Mouse (Mus musculus): ENCODE measurements around the gene Tsen54. TPM values are rescaled to one million over a fixed set of nuclear protein-coding genes. Genes with fewer than 3 reads are reported as not detected.

The Tsen54 gene
- polyA plus RNA-seq, 1 experiment from 2014 or later, result 37.7 TPM

- no peaks in the 10 kb centered on the region for H3K27me3 ChIP-seq (replicated peaks; ENCODE audit: control insufficient read depth, insufficient read depth, low read length)
- peaks cover 91% of the 10 kb centered on the region for H3K4me1 ChIP-seq (ENCODE audit: control insufficient read depth, insufficient read depth, low read length)
- 18% methylated on average over 8 of the region's 8 CpGs for WGBS
- peak overlapping the region; percentile 30 for H3K4me2 ChIP-seq (ENCODE audit: low read depth, low read length)
- H3K9ac ChIP-seq (ENCODE audit: low read depth, low read length), result peak overlapping the region; percentile 38
- H3K9me3 ChIP-seq (ENCODE audit: control insufficient read depth, low read length), result no peaks in the 10 kb centered on the region
- H3K27ac ChIP-seq (ENCODE audit: low read length), result peak overlapping the region; percentile 47
- no peaks in the 10 kb centered on the region for H3K36me3 ChIP-seq (ENCODE audit: control insufficient read depth, insufficient read depth, low read length)
- ATAC-seq, result peak; percentile 30; the same call in 1 of the 2 replicates
- H3K4me3 ChIP-seq (ENCODE audit: low read length), result no peak overlapping the region
Observed at GRCm38 (mm10) chr11:115833021-115833513, 18.5 kb downstream of the Tsen54 start.

- no peak for ATAC-seq
- H3K4me2 ChIP-seq (ENCODE audit: low read depth, low read length), result no peak overlapping the region
- H3K4me3 ChIP-seq (ENCODE audit: low read length), result no peak overlapping the region
- 57% methylated on average over 6 of the region's 6 CpGs for WGBS
- H3K27ac ChIP-seq (ENCODE audit: low read length), result peak overlapping the region; percentile 34; the same call in 1 of the 2 replicates
- no peaks in the 10 kb centered on the region for H3K9me3 ChIP-seq (ENCODE audit: control insufficient read depth, low read length)
- peaks cover 94% of the 10 kb centered on the region for H3K4me1 ChIP-seq (ENCODE audit: control insufficient read depth, insufficient read depth, low read length)
- H3K9ac ChIP-seq (ENCODE audit: low read depth, low read length), result 0 out of 2 replicates have a peak overlapping the region, but pooled peaks have one; percentile 15
- H3K27me3 ChIP-seq (replicated peaks; ENCODE audit: control insufficient read depth, insufficient read depth, low read length), result no peaks in the 10 kb centered on the region
- H3K36me3 ChIP-seq (ENCODE audit: control insufficient read depth, insufficient read depth, low read length), result no peaks in the 10 kb centered on the region
Observed at GRCm38 (mm10) chr11:115834033-115834432, 19.5 kb downstream of the Tsen54 start.

- ATAC-seq, result peak; percentile 31
- H3K9ac ChIP-seq (ENCODE audit: low read depth, low read length), result peak overlapping the region; percentile 34
- WGBS, result 41% methylated on average over 11 of the region's 11 CpGs
- H3K27me3 ChIP-seq (replicated peaks; ENCODE audit: control insufficient read depth, insufficient read depth, low read length), result no peaks in the 10 kb centered on the region
- no peaks in the 10 kb centered on the region for H3K9me3 ChIP-seq (ENCODE audit: control insufficient read depth, low read length)
- no peak overlapping the region; the same call in 1 of the 2 replicates for H3K4me3 ChIP-seq (ENCODE audit: low read length)
- H3K4me2 ChIP-seq (ENCODE audit: low read depth, low read length), result peak overlapping the region; percentile 21; the same call in 1 of the 2 replicates
- no peaks in the 10 kb centered on the region for H3K36me3 ChIP-seq (ENCODE audit: control insufficient read depth, insufficient read depth, low read length)
- peaks cover 89% of the 10 kb centered on the region for H3K4me1 ChIP-seq (ENCODE audit: control insufficient read depth, insufficient read depth, low read length)
- peak overlapping the region; percentile 77 for H3K27ac ChIP-seq (ENCODE audit: low read length)
Observed at GRCm38 (mm10) chr11:115836656-115837395, 22.3 kb downstream of the Tsen54 start.

GRCm38 (mm10) chr11:115837606-115838345 is 23.3 kb downstream of the Tsen54 start:
- H3K27me3 ChIP-seq (replicated peaks; ENCODE audit: control insufficient read depth, insufficient read depth, low read length), result no peaks in the 10 kb centered on the region
- no peak for ATAC-seq
- H3K4me2 ChIP-seq (ENCODE audit: low read depth, low read length), result 0 out of 2 replicates have a peak overlapping the region, but pooled peaks have one; percentile 25
- H3K36me3 ChIP-seq (ENCODE audit: control insufficient read depth, insufficient read depth, low read length), result no peaks in the 10 kb centered on the region
- H3K9ac ChIP-seq (ENCODE audit: low read depth, low read length), result peak overlapping the region; percentile 25; the same call in 1 of the 2 replicates
- H3K9me3 ChIP-seq (ENCODE audit: control insufficient read depth, low read length), result no peaks in the 10 kb centered on the region
- 87% methylated on average over 22 of the region's 22 CpGs for WGBS
- H3K27ac ChIP-seq (ENCODE audit: low read length), result peak overlapping the region; percentile 83
- H3K4me1 ChIP-seq (ENCODE audit: control insufficient read depth, insufficient read depth, low read length), result peaks cover 89% of the 10 kb centered on the region
- H3K4me3 ChIP-seq (ENCODE audit: low read length), result no peak overlapping the region

GRCm38 (mm10) chr11:115838895-115839311 is 24.4 kb downstream of the Tsen54 start:
- Histone ChIP-seq H3K4me3 (ENCODE audit: low read length) (no peak overlapping the region), H3K27ac (ENCODE audit: low read length) (peak overlapping the region; percentile 83), H3K4me1 (ENCODE audit: control insufficient read depth, insufficient read depth, low read length) (peaks cover 82% of the 10 kb centered on the region), H3K36me3 (ENCODE audit: control insufficient read depth, insufficient read depth, low read length) (no peaks in the 10 kb centered on the region), H3K4me2 (ENCODE audit: low read depth, low read length) (peak overlapping the region; percentile 25), H3K27me3 (replicated peaks; ENCODE audit: control insufficient read depth, insufficient read depth, low read length) (no peaks in the 10 kb centered on the region), H3K9ac (ENCODE audit: low read depth, low read length) (0 out of 2 replicates have a peak overlapping the region, but pooled peaks have one; percentile 42), H3K9me3 (ENCODE audit: control insufficient read depth, low read length) (no peaks in the 10 kb centered on the region)
- 26% methylated on average over 4 of the region's 4 CpGs for WGBS
- peak; percentile 38 for ATAC-seq

- no peak overlapping the region for H3K4me3 ChIP-seq (ENCODE audit: low read length)
- 0 out of 2 replicates have a peak, but pooled peaks have one; percentile 10 for ATAC-seq
- peak overlapping the region; percentile 42; the same call in 1 of the 2 replicates for H3K9ac ChIP-seq (ENCODE audit: low read depth, low read length)
- H3K36me3 ChIP-seq (ENCODE audit: control insufficient read depth, insufficient read depth, low read length), result peaks cover 4% of the 10 kb centered on the region; the same call in 1 of the 2 replicates
- WGBS, result 57% methylated on average over 3 of the region's 3 CpGs
- H3K27me3 ChIP-seq (replicated peaks; ENCODE audit: control insufficient read depth, insufficient read depth, low read length), result no peaks in the 10 kb centered on the region
- H3K27ac ChIP-seq (ENCODE audit: low read length), result peak overlapping the region; percentile 83
- no peaks in the 10 kb centered on the region for H3K9me3 ChIP-seq (ENCODE audit: control insufficient read depth, low read length)
- H3K4me2 ChIP-seq (ENCODE audit: low read depth, low read length), result peak overlapping the region; percentile 25
- H3K4me1 ChIP-seq (ENCODE audit: control insufficient read depth, insufficient read depth, low read length), result peaks cover 81% of the 10 kb centered on the region
Observed at GRCm38 (mm10) chr11:115839732-115840131, 25.2 kb downstream of the Tsen54 start.

GRCm38 (mm10) chr11:115841044-115841443 is 26.5 kb downstream of the Tsen54 start:
- Histone ChIP-seq H3K27ac (ENCODE audit: low read length) (peak overlapping the region; percentile 93; the same call in 1 of the 2 replicates), H3K4me1 (ENCODE audit: control insufficient read depth, insufficient read depth, low read length) (peaks cover 69% of the 10 kb centered on the region), H3K36me3 (ENCODE audit: control insufficient read depth, insufficient read depth, low read length) (peaks cover 17% of the 10 kb centered on the region), H3K27me3 (replicated peaks; ENCODE audit: control insufficient read depth, insufficient read depth, low read length) (no peaks in the 10 kb centered on the region), H3K4me2 (ENCODE audit: low read depth, low read length) (no peak overlapping the region), H3K9ac (ENCODE audit: low read depth, low read length) (no peak overlapping the region), H3K9me3 (ENCODE audit: control insufficient read depth, low read length) (no peaks in the 10 kb centered on the region), H3K4me3 (ENCODE audit: low read length) (no peak overlapping the region)
- no peak for ATAC-seq
- 85% methylated on average over 6 of the region's 6 CpGs for WGBS

GRCm38 (mm10) chr11:115841961-115842550 is 27.5 kb downstream of the Tsen54 start:
- peaks cover 60% of the 10 kb centered on the region for H3K4me1 ChIP-seq (ENCODE audit: control insufficient read depth, insufficient read depth, low read length)
- peak; percentile 65 for ATAC-seq
- peak overlapping the region; percentile 40 for H3K4me2 ChIP-seq (ENCODE audit: low read depth, low read length)

More at GRCm38 (mm10) chr11:115841961-115842550, 27.5 kb downstream of the Tsen54 start:
- Histone ChIP-seq H3K27me3 (replicated peaks; ENCODE audit: control insufficient read depth, insufficient read depth, low read length) (no peaks in the 10 kb centered on the region), H3K36me3 (ENCODE audit: control insufficient read depth, insufficient read depth, low read length) (peaks cover 22% of the 10 kb centered on the region), H3K9me3 (ENCODE audit: control insufficient read depth, low read length) (no peaks in the 10 kb centered on the region), H3K9ac (ENCODE audit: low read depth, low read length) (peak overlapping the region; percentile 57), H3K27ac (ENCODE audit: low read length) (peak overlapping the region; percentile 93), H3K4me3 (ENCODE audit: low read length) (peak overlapping the region; percentile 7; the same call in 1 of the 2 replicates)
- WGBS, result 10% methylated on average over 6 of the region's 6 CpGs

Data from intestine, embryonic 16.5 days (tissue).